Mouse (Mus musculus) forebrain, postnatal 0 days (tissue): ENCODE measurements around the gene Abcg3. TPM values are rescaled to one million over a fixed set of nuclear protein-coding genes. Genes with fewer than 3 reads are reported as not detected.
"Not testable (repeated sequence)": the region's sequence is repeated elsewhere in the genome, so short reads cannot be mapped to it uniquely, and the experiment has no call there.

Experiments used
- ATAC-seq: fragments of 200-750 bp; cut with Nextera tagmentation; 2 replicates; pipeline ENCODE4 v1.8.0; 2017; ENCODE audit warnings: mild to moderate bottlenecking, moderate library complexity
- DNase-seq: peaks from one replicate; pipeline ENCODE4 v3.0.0-alpha.2; 2015
- H3K27ac ChIP-seq: fragments of 300-500 bp; sonication (generic); 2 replicates; pipeline ENCODE4 v1.5.1; 2014; ENCODE audit warnings: low read depth, mild to moderate bottlenecking, antibody characterized with exemption, low read length, moderate library complexity, mixed read lengths
- H3K27me3 ChIP-seq: fragments of 300-500 bp; sonication (generic); 2 replicates; pipeline ENCODE4 v1.6.1; 2014; ENCODE audit warnings: mild to moderate bottlenecking, low read length, mixed read lengths; ENCODE audit not compliant: insufficient read depth
- H3K36me3 ChIP-seq: fragments of 300-500 bp; sonication (generic); 2 replicates; pipeline ENCODE4 v1.6.1; 2014; ENCODE audit warnings: mild to moderate bottlenecking, moderate library complexity; ENCODE audit not compliant: insufficient read depth
- H3K4me1 ChIP-seq: fragments of 300-500 bp; sonication (generic); 2 replicates; pipeline ENCODE4 v1.6.1; 2014; ENCODE audit warnings: antibody characterized with exemption; ENCODE audit not compliant: insufficient read depth
- H3K4me2 ChIP-seq: fragments of 300-500 bp; sonication (generic); 2 replicates; pipeline ENCODE4 v1.6.1; 2014; ENCODE audit warnings: low read depth, mild to moderate bottlenecking, moderate library complexity
- H3K4me3 ChIP-seq: fragments of 300-500 bp; sonication (generic); 2 replicates; pipeline ENCODE4 v1.5.1; 2014; ENCODE audit warnings: low read depth, low read length, mixed read lengths
- H3K9ac ChIP-seq: fragments of 300-500 bp; sonication (generic); 2 replicates; pipeline ENCODE4 v1.6.1; 2014; ENCODE audit warnings: mild to moderate bottlenecking
- H3K9me3 ChIP-seq: fragments of 300-500 bp; sonication (generic); 2 replicates; pipeline ENCODE4 v1.6.1; 2016; ENCODE audit warnings: low read length
- CTCF ChIP-seq: sonication (generic); IDR thresholded peaks from 2 replicates; pipeline ENCODE4 v1.5.1; 2016; ENCODE audit warnings: antibody characterized with exemption, control low read depth, low read depth
- WGBS: fragments of 180-500 bp; shearing (Covaris S2); extraction: QIAGEN DNeasy Blood & Tissue Kit; methylation state at CpG from one replicate; pipeline ENCODE4 v1.1.7; 2014; 5-methylcytosine and 5-hydroxymethylcytosine counted together
- polyA plus RNA-seq: library from polyadenylated mRNA; unstranded; fragments of >200 nt; fragmentation: Nextera tagmentation; extraction: Ambion mirVana; gene quantifications from 2 replicates; pipeline ENCODE4 v1.2.1, GENCODE M21; 2015
- total RNA-seq: library from RNA; depleted of rRNA; stranded (reverse); fragments of >200 nt; gene quantifications from 2 replicates; pipeline ENCODE4 v1.2.3, GENCODE M21; 2014; rRNA removed

The Abcg3 gene
- total and polyA plus RNA-seq, 2 experiments from 2014 or later: 0.19 to 0.43 TPM

DNA sequence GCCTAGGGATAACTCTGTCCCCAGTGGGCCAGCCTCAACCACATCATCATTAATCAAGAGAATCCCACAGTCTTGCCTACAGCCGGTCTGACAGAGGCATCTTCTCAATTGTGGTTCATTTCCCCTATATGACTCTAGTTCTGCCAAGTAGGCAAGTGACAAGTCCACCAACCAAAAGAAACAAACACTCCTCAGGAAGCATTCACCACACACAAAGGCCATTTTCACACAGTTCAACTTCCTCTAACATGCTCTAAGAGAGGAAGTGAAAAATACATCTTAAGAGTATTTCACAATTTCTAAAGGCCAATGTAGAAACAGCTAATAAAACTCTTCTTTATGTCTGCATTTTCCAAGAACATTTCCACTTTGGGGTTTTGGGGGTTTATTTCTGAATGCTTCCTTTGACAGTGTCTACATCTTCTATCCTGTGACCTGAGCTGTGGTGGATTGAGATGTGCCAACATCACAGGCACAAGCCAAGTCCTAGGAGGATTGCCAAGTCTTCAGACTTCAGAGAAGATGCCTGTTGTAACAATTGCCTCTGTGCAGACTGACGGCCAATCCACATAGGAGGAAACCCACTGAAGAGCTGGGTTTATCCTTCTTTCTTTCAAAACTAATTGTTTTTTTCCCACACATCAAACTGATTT, 24.3 kb downstream of the Abcg3 start:
- Histone ChIP-seq H3K36me3 (no peaks in the 10 kb centered on the region), H3K4me2 (no peak overlapping the region), H3K4me1 (no peaks in the 10 kb centered on the region), H3K27me3 (no peaks in the 10 kb centered on the region), H3K9ac (no peak overlapping the region), H3K4me3 (no peak overlapping the region), H3K9me3 (no peaks in the 10 kb centered on the region), H3K27ac (no peak overlapping the region)
- TF ChIP-seq CTCF: no peak
- 76% methylated on average over 2 of the region's 2 CpGs for WGBS
- no peak for ATAC-seq
- DNase-seq: no peak

DNA sequence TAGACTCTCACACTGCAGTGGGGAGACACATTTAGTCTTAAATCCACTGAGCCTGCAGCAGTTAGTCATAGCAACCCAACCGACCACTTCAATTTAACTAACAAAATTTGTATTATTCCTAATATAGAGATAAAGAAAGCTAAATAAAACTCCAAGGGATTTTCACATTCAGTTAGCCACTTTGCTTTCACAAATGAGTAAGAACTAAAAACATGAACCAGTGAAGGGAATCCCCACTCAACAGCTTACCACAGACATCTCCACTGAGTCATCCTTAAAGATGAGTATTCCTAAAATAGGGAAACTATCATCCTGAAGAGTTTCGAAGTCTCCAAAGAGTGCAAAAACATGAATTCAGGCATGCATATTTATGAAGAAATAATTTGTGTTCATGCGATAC, 27.3 kb downstream of the Abcg3 start:
- WGBS: 91% methylated on average over 3 of the region's 3 CpGs
- Histone ChIP-seq H3K27ac (no peak overlapping the region), H3K27me3 (no peaks in the 10 kb centered on the region), H3K4me1 (no peaks in the 10 kb centered on the region), H3K4me2 (no peak overlapping the region), H3K4me3 (no peak overlapping the region), H3K36me3 (no peaks in the 10 kb centered on the region), H3K9ac (no peak overlapping the region), H3K9me3 (no peaks in the 10 kb centered on the region)
- no peak for TF ChIP-seq CTCF
- DNase-seq (no peak), ATAC-seq (no peak)

DNA sequence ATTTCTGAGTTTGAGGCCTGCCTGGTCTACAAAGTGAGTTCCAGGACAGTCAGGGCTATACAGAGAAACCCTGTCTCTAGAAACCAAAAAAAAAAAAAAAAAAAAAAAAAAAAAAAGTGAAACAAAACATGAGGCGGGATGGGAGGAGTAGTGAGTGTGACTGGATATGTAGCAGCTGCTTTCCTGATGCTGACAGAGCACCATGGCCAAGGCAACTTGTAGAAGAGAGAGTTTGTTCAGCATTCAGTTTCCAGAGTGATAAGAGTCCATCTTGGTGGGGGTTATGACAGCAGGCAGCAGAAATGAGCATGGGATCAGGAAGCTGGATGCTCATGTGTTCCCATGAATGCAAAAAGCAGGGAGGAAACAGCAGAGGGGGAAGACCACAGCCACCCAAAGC, 35.6 kb downstream of the Abcg3 start:
- Histone ChIP-seq H3K4me1 (no peaks in the 10 kb centered on the region), H3K36me3 (no peaks in the 10 kb centered on the region), H3K9ac (no peak overlapping the region), H3K4me2 (no peak overlapping the region), H3K27me3 (no peaks in the 10 kb centered on the region), H3K27ac (no peak overlapping the region), H3K4me3 (no peak overlapping the region), H3K9me3 (no peaks in the 10 kb centered on the region)
- DNase-seq: no peak
- ATAC-seq: no peak
- WGBS: 92% methylated on average over 1 of the region's 1 CpGs
- no peak for TF ChIP-seq CTCF

GRCm38 (mm10) chr5:104934148-104934547, 48.4 kb downstream of the Abcg3 start:
- ATAC-seq (no peak), DNase-seq (no peak)
- Histone ChIP-seq H3K9ac (no peak overlapping the region), H3K4me2 (no peak overlapping the region), H3K4me3 (no peak overlapping the region), H3K9me3 (no peaks in the 10 kb centered on the region), H3K36me3 (no peaks in the 10 kb centered on the region), H3K27me3 (no peaks in the 10 kb centered on the region), H3K4me1 (no peaks in the 10 kb centered on the region), H3K27ac (no peak overlapping the region)
- 87% methylated on average over 7 of the region's 7 CpGs for WGBS
- no peak for TF ChIP-seq CTCF

- not testable (repeated sequence) for H3K27me3 ChIP-seq, H3K4me3 ChIP-seq, H3K9me3 ChIP-seq, H3K36me3 ChIP-seq, ATAC-seq, H3K27ac ChIP-seq, DNase-seq, H3K4me1 ChIP-seq, H3K9ac ChIP-seq, H3K4me2 ChIP-seq
- 92% methylated on average over 5 of the region's 5 CpGs for WGBS
These were observed 76.0 kb downstream of the Abcg3 start for GRCm38 (mm10) chr5:104906556-104906955.

Other genes starting within 250 kb of the Abcg3 start
- 4.5 and 6.1 TPM in 2 replicates for gene Zfp951, start 122.6 kb downstream of the Abcg3 start, total RNA-seq
- 3.3 and 4.1 TPM in 2 replicates for gene Zfp951, start 122.6 kb downstream of the Abcg3 start, polyA plus RNA-seq
- gene Gbp9, start 156.8 kb upstream of the Abcg3 start, total RNA-seq: 1.9 and 2.6 TPM in 2 replicates
- gene Gbp9, start 156.8 kb upstream of the Abcg3 start, polyA plus RNA-seq: 1.1 TPM in 2 replicates
- gene Gbp8, start 156.8 kb upstream of the Abcg3 start, total RNA-seq: 0.08 TPM in 1 of 2 replicates, not detected in the other
- gene Gbp8, start 156.8 kb upstream of the Abcg3 start, polyA plus RNA-seq: 0.22 and 0.23 TPM in 2 replicates
- 1.5 and 2.3 TPM in 2 replicates for gene Gbp4, start 156.9 kb upstream of the Abcg3 start, total RNA-seq
- 0.54 and 0.82 TPM in 2 replicates for gene Gbp4, start 156.9 kb upstream of the Abcg3 start, polyA plus RNA-seq